Mouse (Mus musculus) small intestine, adult 2 months (tissue): ENCODE results near the gene Ifi35.
"Not testable (repeated sequence)": the region's sequence is repeated elsewhere in the genome, so short reads cannot be mapped to it uniquely, and the experiment has no call there.

ENCODE experiments used
- CTCF ChIP-seq: fragments of 200-500 bp; IDR thresholded peaks from 2 replicates; pipeline ENCODE4 v1.5.1; 2012; ENCODE audit warnings: low read depth, mild to moderate bottlenecking, control low read depth, inconsistent platforms, low read length, moderate library complexity, mixed read lengths; ENCODE audit not compliant: insufficient replicate concordance, insufficient read length; ENCODE audit errors: extremely low read depth
- POLR2A ChIP-seq: fragments of 200-500 bp; IDR thresholded peaks from 2 replicates; pipeline ENCODE4 v1.6.1; 2012; ENCODE audit warnings: low read depth, mild to moderate bottlenecking, control low read depth, inconsistent platforms, low read length, moderate library complexity

GRCm38 (mm10) chr11:101466552-101466950 is 18.3 kb downstream of the Ifi35 start:
- not testable (repeated sequence) for TF ChIP-seq CTCF, POLR2A
